Mouse (Mus musculus): ENCODE data around the gene Lyzl4.
"Not testable (repeated sequence)": the region's sequence is repeated elsewhere in the genome, so short reads cannot be mapped to it uniquely, and the experiment has no call there.

Lyzl4 gene

GRCm38 (mm10) chr9:121600201-121600860 lies 41.6 kb downstream of the Lyzl4 start:
- DNase-seq (ENCODE audit: low spot score in 2 of 2) = peak; percentile 25 to 37

- DNase-seq (ENCODE audit: low spot score in 2 of 2) = no peak
Observed at GRCm38 (mm10) chr9:121599551-121599950, 42.3 kb downstream of the Lyzl4 start.

GRCm38 (mm10) chr9:121598106-121598505 lies 43.8 kb downstream of the Lyzl4 start:
- no peak for DNase-seq (ENCODE audit: low spot score in 2 of 2)

GRCm38 (mm10) chr9:121594771-121595170 lies 47.1 kb downstream of the Lyzl4 start:
- DNase-seq (ENCODE audit: low spot score in 2 of 2) = no peak

GRCm38 (mm10) chr9:121593768-121594167 lies 48.1 kb downstream of the Lyzl4 start:
- not testable (repeated sequence) for DNase-seq (ENCODE audit: low spot score in 2 of 2)

GRCm38 (mm10) chr9:121592948-121593550 lies 48.8 kb downstream of the Lyzl4 start:
- DNase-seq (ENCODE audit: low spot score in 2 of 2) = no peak

GRCm38 (mm10) chr9:121589533-121589932 lies 52.4 kb downstream of the Lyzl4 start:
- DNase-seq (ENCODE audit: low spot score in 2 of 2) = no peak

GRCm38 (mm10) chr9:121574380-121574779 lies 67.5 kb downstream of the Lyzl4 start:
- peak in 1 of 2 experiments; percentile 1 for DNase-seq (ENCODE audit: low spot score in 2 of 2)

GRCm38 (mm10) chr9:121568451-121568850 lies 73.4 kb downstream of the Lyzl4 start:
- DNase-seq (ENCODE audit: low spot score in 2 of 2) = no peak

- DNase-seq (ENCODE audit: low spot score in 2 of 2) = no peak
Observed at GRCm38 (mm10) chr9:121566387-121566786, 75.5 kb downstream of the Lyzl4 start.

- DNase-seq (ENCODE audit: low spot score in 2 of 2) = no peak
Observed at GRCm38 (mm10) chr9:121563276-121563675, 78.6 kb downstream of the Lyzl4 start.

- DNase-seq (ENCODE audit: low spot score in 2 of 2) = no peak
Observed at GRCm38 (mm10) chr9:121560515-121560914, 81.4 kb downstream of the Lyzl4 start.

- peak in 1 of 2 experiments; percentile 16 for DNase-seq (ENCODE audit: low spot score in 2 of 2)
Observed at GRCm38 (mm10) chr9:121558167-121558566, 83.7 kb downstream of the Lyzl4 start.

GRCm38 (mm10) chr9:121556913-121557312 lies 85.0 kb downstream of the Lyzl4 start:
- peak in 1 of 2 experiments; percentile 28 for DNase-seq (ENCODE audit: low spot score in 2 of 2)

- DNase-seq (ENCODE audit: low spot score in 2 of 2) = peak in 1 of 2 experiments; percentile 39
Observed at GRCm38 (mm10) chr9:121555395-121556000, 86.4 kb downstream of the Lyzl4 start.

GRCm38 (mm10) chr9:121553643-121554042 lies 88.3 kb downstream of the Lyzl4 start:
- no peak for DNase-seq (ENCODE audit: low spot score in 2 of 2)

- no peak for DNase-seq (ENCODE audit: low spot score in 2 of 2)
Observed at GRCm38 (mm10) chr9:121550327-121550771, 91.5 kb downstream of the Lyzl4 start.

- DNase-seq (ENCODE audit: low spot score in 2 of 2) = no peak
Observed at GRCm38 (mm10) chr9:121549444-121549843, 92.5 kb downstream of the Lyzl4 start.

- DNase-seq (ENCODE audit: low spot score in 2 of 2) = no peak
Observed at GRCm38 (mm10) chr9:121549010-121549409, 92.9 kb downstream of the Lyzl4 start.

- DNase-seq (ENCODE audit: low spot score in 2 of 2) = no peak
Observed at GRCm38 (mm10) chr9:121547431-121547830, 94.5 kb downstream of the Lyzl4 start.

- DNase-seq (ENCODE audit: low spot score in 2 of 2) = no peak
Observed at GRCm38 (mm10) chr9:121541530-121541929, 100.4 kb downstream of the Lyzl4 start.

GRCm38 (mm10) chr9:121532626-121533025 lies 109.3 kb downstream of the Lyzl4 start:
- DNase-seq (ENCODE audit: low spot score in 2 of 2) = no peak
